Mouse (Mus musculus) bone marrow macrophage, adult 2 months (primary cell): ENCODE results near the gene Pnpla2.

Experiments
- CTCF ChIP-seq: IDR thresholded peaks from 2 replicates; pipeline ENCODE4 v1.5.1; 2012; ENCODE audit warnings: low read depth, mild to moderate bottlenecking, low read length, moderate library complexity
- POLR2A ChIP-seq: IDR thresholded peaks from 2 replicates; pipeline ENCODE4 v1.6.1; 2012; ENCODE audit warnings: mild to moderate bottlenecking, low read depth, low read length, borderline replicate concordance

DNA sequence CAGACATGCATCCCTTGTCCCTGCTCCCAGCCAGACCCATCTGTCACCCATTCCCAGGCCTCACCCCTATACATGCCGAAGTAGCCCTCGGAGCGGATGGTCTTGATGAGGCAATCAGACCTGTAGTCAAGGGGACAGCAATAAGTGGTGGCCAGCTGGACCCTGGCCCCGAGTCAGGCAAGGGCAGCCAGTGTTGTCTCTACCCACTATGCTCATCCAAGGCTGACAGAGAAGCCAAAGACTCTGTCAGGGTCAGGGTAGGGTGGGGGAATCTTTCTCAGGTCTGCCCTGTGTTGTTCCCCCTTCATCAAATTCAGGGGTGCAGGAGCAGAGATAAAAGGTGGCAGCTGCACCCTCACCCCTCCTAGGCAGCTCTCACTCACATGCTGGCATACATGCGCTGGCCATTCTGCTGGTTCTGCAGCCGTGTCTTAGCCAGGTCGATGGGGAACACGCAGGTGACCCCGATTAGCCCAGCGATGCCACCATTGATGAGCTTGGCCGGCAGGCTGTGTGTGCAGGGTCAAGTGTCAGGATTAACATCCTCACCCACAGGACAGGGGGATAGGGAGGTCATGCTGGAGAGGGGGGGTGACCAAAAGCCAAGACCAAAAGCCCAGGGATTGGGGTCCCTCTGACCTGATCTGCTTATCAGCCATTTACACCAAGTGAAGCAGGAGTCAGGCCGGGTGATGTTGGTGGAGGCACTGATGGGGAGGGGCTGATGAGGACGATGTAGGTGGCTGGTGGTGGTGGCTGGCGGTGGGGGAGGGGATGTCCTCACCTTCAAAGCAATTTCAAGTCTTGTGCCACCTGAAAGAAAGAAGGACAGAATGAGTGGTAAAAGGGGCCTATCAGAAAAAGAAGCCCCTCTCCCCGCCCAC, 21.2 kb upstream of the Pnpla2 start:
- no peak for TF ChIP-seq POLR2A
- no peak for TF ChIP-seq CTCF
